Mouse (Mus musculus) layer of hippocampus, postnatal 36 days (tissue): ENCODE data around the gene Xdh. TPM values are rescaled to one million over a fixed set of nuclear protein-coding genes. Genes with fewer than 3 reads are reported as not detected.

Experiments used
- DNase-seq, 2 experiments: peaks; one replicate each; pipeline ENCODE4 v3.0.0; 2022
- total RNA-seq, 2 experiments: library from RNA; stranded (reverse); gene quantifications; 2 replicates each; pipeline ENCODE4 v1.2.3; 2021

Gene Xdh
- total RNA-seq, 2 experiments from 2014 or later = 8.8 to 10.1 TPM

DNA sequence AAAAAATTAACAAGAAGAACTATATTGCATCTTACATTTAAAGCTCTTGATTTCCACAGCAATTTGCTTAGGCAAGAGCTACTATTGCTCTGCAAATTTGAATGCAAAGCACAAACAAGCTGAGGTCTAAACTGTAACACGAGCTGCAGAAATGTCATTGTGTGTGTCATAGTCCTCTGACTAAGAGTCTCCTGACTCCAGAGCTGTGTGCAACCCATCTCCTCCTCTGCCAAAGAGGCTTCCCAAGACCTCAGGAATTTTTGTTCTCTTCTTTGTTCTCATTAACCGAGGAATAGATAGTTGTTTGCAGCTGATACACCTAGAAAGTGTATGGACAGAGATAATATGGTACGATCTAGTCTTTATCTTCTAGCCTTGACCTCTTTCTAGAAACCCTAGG is 8.2 kb downstream of the Xdh start:
- DNase-seq = no peak

DNA sequence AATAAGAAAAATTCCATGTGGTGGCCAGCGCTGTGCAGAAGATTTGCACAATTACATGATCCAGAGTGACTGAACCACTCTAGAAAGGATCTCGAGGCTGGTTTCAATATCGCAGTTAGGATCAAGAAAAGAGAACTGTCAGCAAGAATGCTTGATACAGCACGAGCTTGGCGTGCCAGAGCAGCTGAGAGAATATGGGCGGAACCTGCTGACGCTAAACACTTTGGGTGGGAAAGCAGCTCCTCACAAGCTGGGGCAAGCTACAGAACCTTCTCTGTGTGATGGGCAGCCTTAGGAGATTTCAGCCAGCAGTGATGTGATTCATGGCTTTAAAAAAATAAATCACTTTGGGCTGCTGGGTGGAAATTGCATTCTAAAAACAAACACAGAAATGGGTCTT is 12.9 kb downstream of the Xdh start:
- DNase-seq = no peak

DNA sequence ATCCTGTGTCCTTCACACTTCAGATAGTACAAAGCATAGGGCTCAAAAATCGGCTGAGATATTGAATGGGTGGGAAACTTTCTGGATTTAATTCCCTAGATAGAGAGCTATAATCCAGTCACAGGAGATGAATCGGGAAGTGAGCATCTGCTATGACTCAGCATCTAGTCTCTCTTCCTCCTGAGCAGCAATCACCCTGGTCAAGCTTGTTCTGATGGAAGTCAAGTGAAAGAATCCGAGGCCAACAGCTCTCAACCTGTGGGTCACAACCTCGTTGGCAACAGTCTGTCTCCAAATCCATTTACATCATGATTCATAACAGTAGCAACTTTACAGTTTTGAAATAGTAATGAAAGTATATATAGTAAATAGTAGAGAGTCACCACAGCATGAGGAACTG is 14.8 kb downstream of the Xdh start:
- no peak for DNase-seq

DNA sequence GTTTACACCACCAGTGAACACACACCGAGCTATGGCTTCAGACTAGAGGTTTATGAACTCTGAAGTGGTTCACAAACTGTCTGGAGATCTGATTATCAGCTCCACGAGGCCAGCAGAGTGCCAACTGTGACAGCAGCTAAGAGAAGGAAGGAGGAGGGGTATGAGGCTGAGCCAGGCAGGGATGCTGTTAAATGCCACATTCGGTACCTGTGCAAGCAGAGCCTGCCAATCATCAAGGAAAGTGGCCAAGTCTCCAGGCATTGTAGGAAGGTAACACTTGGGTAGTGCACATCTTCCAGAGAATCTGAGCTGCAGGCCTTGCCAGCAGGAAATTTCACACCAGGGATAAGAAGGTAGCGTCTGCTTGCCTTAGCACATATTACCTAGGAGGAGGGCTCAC is 15.7 kb downstream of the Xdh start:
- DNase-seq = no peak

DNA sequence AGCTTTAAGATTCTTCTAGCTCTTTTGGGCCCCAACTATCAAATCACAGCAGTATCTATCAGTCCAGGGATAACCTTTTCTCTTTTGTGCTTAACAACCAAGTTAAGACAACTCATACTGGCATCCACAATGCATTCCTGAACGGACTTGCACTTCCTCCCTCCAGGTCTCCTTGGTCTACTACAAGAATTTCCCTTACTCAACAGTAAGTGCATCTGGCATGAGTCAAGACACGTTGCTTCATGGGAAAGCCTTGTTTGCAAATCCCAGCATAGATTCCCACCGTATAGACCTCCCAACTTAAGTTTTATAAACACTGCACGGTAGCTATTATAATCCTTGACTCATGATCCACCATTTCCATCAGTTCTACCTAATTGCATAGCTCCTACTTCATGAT is 16.4 kb downstream of the Xdh start:
- no peak for DNase-seq

DNA sequence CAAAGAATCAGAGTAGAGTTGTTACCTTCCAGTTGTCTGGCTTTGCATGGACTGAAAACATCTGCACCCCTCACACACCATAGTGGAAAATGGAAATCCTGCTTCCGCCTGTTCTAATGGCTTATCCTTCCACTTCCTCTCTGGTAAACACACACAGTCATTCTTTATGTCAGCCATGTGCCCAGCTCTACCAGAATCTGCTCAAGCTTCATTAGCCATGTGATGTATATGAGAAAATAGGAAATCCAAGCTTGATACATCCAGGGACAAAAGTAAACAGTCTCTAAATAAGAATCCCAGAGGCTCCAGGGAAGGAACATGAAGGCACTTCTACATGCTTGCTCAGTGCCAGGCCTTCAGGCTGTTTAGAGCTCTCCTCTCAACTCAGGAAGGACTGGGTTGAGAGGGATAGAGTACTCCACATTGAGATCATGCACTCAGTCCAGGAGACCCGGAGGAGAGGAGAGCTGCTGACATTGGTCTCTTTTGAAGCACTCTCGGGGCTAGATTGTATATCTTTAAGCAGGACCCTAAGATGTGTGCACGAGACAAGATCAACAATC is 17.4 kb downstream of the Xdh start:
- no peak for DNase-seq

DNA sequence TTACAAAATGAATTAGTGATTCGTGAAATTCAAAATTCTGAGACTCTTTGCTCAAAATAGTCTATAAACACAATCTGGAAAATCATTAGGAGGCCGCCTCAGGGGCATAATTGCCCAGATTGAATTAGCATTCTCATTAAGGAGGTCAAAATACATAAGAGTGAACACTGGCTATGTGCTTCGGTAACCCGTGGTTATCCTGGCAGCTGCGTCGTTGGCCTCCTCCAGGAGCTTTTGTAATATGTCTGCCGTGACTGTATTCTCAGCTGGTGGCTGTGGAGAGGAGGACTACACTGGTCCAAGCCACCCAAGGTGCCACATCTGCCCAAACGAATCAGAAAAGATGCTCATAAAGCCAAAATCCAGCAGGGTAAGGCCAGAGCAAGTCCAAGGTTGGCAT is 30.5 kb downstream of the Xdh start:
- no peak for DNase-seq

DNA sequence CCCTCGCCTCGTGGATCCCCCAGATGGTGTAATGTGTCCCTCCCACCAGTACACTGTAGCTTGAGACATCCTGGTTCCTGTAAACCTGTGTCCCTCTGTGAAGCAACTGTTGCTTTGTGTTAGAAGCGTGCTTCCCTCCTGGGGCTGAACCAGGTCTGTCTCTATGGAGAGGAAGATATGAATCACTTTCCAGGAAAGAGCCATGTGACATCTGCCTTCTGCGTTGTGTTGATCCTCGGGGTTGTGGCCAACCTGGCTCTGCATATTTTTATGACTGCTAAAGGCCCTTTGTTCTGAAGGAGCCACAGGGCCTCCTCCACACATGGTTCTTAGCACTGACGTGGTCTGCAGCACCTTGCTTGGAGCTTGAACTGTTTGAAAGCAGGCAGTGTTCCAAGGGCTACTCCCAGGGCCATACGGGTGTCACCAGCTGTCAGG is 31.0 kb downstream of the Xdh start:
- DNase-seq = no peak

DNA sequence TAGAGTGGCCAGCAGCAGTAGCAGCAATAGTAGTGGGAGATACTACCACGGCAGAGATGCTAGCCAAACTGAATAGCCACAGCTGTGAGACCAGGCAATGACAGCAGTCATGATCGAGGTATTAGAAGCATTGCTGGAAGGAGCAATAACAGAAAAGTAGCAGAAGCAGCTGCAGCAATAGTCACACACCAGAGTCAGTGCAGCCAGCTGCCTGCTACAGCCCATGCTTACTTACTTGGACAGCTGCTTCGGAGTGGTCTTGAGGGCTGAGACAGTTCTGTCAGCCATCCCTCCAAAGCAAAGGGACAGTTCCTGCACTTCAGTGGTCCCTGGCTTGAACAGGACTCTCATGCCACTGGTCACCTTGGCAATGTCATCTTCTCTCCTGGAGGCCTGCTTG is 31.9 kb downstream of the Xdh start:
- DNase-seq = no peak

DNA sequence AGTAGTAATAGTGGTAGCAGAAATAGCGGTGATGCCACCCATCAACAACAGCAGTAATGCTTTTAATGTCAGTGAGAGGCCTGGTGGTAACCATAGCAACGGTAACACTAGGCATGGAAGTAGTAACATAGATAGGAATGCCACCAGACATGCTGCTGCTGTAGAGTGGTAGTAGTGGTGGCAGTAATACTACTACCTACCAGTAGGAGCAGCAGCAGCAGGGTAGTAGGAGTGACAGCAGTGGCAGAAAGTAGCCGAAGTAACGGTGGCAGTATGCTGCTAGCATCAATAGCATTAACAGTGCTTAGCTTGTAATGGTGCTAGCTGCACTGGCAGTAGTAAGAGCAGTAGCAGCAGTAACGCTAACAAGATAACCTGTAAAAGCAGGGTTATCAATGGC is 32.3 kb downstream of the Xdh start:
- no peak for DNase-seq

DNA sequence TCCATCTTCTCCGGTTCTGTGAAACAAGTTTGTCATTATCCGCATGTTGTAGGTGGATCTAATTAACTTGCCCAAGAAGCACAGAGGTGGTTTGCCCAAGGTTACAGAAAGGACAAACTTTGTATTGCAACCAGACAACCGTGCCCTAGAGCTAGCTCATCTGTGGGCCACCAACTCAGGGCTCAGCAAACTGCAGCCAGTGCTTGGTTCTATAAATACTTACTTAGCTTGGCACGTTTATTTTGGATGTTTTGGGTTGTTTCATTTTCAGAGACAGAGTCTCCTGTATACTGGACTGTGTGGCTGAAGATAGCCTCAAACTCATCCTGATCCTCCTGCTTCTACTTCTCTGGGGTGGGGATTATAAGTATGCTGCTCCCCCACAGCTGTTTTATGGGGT is 35.3 kb downstream of the Xdh start:
- no peak for DNase-seq

DNA sequence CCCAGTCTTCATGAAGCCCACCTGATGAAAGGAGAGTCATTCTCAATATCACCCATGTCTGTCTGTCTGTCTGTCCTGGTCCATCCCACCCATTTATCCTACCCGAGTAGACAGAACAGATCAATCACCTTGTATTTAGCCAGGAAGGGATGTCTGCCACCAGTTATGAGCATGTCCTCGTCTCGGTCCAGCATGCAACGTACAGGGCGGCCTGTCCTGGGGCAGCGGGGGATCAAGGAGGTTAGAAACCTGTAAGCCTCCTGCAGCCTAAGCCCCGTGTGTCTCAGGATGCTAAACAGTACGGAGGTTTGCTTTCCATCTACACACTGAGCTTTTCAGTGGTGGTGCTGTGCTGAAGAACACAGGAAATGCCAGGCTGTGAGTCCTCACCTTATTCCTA is 43.9 kb downstream of the Xdh start:
- no peak for DNase-seq

DNA sequence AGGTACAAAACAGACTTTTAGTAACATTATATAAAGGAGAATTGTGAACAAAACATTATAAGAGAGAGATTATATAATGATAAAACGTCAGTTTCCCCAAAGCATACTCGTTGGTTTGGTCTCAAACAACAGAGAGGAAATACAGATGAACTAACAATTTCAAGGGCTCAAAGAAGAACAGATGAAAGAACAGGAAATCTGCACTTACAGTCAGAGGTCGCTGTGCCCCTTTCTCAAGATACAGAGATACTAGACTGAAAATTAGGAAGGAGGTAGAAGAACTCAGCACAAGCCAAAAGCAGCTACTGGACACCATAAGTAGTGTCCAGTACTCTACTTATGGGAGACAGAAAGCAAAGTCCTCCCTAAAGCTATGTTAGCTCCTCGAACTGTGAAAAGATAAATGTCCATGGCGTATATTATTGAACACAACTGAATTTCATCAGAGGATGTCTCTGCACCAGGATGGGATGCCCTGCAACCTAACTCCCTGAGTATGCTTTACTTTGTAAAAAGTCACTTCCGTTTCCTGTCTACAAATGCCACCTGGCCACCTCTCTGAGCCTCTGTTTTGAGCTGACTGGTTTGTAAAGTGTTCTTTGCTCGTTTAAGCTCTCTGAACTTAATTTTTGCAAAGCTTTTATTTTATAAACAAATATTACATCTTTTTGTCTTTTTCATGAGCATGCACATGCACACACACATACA is 44.8 kb downstream of the Xdh start:
- DNase-seq = no peak

DNA sequence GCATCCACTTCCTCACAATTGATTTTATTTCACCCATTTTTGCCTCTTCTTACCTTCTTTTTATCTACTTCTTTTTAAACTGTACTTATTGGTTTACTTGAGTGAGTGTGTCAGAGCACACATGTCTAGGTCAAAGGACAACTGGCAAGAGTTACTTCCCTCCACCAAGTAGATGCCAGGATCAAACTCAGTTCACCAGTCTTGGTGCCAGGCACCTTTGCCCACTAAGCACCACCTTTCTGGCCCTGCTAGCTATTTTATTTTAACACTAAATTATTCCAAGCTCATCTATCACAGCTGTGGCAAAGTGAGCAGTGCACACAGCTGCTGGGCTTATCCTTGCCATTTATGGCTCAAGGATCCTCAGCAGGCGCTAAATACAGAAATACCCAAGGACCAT is 46.9 kb downstream of the Xdh start:
- no peak for DNase-seq

DNA sequence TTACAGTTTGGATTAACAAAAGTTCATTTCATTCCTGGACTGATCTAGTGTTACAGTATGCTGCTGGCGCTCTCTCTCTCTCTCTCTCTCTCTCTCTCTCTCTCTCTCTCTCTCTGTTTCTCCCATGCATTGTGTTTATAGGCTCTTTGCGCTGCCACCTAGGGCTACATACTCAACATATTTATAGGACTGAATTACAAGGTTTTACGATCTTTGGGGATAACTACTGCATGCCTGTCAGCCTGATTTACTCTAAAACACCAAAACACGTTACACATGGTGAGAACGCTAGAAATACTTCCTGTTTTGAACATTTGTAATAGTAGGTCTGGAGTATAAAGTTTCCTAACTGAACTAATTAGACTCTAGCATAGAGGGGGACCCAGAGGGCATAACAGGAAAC is 47.8 kb downstream of the Xdh start:
- no peak for DNase-seq

DNA sequence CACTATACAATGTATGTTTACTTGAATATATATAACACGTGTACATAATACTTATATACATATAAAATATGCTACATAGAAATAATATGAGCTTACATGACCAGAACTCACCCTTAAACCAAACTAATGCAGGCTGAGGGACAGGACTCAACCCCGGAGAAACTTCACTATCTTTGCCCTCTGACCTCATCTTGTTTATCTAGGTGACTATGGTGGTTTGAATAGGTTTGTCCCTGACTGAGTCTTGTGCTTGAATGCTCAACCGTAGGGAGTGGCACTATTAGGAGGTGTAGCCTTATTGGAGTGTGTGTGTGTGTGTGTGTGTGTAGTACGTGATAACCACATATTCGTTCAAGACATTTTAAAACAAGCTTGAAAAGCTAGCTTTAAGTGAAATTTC is 55.6 kb downstream of the Xdh start:
- DNase-seq = no peak

DNA sequence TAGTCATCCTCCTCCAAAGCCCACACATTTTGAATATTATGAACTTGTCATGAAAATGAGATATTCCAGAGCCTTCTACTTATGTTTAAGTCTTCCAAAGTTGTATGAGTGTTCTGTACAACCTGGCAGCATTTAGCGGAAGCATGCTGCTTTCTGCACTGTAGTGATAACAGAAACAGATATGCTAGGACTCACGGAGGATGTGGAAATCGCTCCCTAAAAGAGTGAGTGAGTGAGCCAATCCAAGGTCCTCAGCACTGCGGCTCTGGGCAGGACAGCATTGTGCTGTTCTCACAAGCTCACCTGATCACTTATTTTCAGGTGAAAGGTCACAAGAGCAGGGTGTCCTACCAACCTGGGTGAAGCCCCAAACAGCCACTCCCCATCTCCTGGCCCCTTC is 56.2 kb downstream of the Xdh start:
- no peak for DNase-seq

DNA sequence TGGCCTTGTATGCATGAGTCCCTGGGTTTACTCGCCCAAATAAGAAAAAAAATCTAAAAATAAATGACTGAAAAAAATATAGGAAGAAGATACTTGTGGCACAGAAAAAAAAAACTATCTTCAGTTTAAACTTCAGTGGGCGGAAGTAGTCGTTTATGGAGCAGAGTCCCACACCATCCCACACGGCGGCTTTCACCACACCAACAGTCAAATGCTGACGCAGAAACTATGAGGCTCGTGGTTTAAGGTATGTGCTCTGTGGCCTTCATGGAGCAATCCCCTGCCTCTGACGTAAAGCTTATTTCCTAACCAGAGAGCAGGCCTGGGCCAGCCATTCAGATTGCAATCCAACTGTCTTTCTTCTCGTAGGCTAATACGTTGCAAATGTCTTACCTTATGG is 56.8 kb downstream of the Xdh start:
- DNase-seq = no peak

DNA sequence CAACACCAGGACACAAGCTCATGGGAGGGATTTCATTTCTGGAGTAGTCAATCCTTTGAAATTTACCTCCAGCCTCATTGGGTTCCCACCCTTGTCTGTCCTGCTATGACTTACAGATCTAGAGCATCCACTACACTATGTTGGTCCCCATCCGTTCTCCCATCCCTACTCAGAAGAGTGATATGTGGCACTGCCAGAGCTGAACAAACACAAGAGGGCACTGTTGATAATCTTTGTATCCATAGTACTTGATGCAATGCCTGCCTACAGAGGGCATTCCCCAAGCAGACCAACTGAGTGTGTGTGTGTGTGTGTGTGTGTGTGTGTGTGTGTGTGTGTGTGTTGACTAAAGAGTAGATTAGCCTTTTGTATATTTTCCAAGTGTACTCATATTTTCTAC is 58.4 kb downstream of the Xdh start:
- no peak for DNase-seq

DNA sequence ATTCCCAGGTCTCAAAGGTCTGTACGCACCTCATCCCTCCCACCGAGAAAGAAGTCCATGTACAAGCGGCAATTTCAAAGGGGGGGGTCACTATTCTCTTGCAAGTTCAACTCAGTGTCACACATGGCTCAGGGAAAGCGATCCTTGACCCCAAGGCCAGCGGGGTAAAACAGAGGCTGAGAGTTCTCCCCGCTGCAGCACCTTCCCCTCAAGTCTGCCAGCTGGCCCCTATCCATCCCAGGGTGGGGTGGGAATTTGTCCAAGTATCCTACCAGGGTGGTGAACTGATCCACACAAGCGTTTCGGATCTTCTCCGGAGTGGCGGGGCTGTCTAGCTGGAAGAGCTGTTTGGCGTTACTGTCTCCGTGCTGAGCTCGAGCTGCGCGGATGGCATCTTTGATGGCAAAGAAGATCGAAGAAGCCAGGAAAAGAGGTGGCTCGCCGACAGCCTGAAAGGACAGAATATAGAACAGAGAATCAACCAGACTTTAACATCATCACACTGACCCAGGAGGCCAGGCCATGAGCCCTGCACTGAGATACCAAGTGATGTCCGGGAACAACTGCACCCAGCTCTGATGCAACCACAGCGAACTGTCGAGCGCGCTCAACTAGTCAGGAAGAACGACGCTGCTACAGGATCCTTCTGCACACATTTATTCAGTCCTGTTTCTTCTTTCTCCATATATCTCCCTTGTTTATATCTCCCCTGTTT is 63.8 kb downstream of the Xdh start:
- DNase-seq = no peak

DNA sequence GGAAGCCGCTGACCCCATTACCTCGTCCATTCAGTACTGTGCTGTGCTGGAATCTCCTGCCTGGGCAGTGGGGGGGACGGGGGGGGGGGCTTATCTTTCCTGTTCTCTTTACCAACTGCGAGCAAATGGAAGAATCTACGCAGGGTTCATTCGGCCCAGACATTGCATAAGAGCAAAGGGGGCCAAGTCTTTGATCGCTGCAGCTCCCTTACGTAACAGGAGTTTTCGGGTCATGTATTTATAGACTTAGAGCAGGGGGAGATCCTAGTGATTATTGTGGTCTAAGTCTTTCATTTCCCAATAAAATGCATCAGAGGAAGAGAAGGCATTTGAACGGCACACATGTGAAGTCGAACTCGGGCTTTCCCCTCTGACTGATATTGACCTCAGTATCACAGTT is 66.7 kb downstream of the Xdh start:
- DNase-seq = no peak

DNA sequence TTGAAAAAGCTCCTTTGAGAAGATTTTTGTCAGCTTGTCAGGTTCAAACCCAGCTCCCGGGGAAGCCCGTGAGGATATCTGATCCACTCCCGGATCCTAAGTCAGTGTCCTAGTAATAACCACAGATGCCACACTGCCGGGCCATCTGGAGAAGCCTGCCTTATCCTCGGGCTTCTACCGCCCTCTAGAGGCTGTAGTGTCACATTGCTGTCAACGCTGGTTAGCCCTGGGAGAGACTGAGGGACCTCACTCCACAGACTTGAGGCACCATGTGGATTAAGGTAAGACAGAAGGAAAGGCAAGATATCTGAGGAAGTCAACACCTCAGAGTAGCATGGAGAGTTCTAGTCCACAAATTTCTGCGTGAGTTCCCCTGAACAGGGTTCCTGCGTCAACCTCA is 67.8 kb downstream of the Xdh start:
- DNase-seq = peak; percentile 80 to 84

DNA sequence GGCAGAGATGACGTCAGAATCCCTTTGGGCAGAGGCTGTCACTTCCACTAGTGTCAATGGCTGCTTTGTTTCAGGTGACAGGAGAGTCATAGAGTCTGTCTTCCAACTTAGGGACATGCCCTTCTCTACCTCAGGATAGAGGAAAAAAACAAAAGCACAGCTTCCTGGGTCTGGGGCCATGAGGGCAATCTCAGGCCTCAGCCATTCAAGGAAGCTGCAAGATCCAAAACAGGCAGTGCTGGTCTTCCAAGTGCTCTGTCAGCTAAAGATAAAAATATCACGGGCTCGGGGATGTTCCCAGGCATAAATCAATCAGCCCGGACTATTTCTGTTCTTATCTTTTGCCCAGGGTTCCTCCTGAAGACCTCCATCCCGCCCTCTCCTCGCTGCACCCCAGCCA is 68.7 kb downstream of the Xdh start:
- DNase-seq = no peak

DNA sequence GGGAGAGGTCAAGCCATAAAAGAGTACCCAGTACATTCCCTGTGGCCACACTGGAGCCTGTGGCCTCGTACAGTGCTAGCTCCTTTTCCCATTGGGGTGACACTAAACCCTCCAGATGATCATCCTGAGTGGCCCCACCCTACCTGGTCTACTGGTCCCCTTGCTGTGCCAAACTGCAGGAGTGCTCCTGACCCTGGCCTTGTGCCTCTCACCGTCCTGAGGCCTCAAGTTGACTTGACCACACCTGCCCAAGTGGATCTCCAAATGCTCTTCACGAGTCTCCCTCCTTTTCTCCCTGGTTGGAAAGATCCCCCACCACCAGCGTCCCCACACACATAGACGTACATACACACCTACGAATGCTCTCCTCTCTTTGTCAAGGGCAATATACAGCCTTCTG is 69.7 kb downstream of the Xdh start:
- no peak for DNase-seq
